Mouse (Mus musculus): ENCODE data around the gene Aamp. TPM values are rescaled to one million over a fixed set of nuclear protein-coding genes. Genes with fewer than 3 reads are reported as not detected.

The Aamp gene
- polyA plus RNA-seq, 1 experiment, result 102 TPM

DNA sequence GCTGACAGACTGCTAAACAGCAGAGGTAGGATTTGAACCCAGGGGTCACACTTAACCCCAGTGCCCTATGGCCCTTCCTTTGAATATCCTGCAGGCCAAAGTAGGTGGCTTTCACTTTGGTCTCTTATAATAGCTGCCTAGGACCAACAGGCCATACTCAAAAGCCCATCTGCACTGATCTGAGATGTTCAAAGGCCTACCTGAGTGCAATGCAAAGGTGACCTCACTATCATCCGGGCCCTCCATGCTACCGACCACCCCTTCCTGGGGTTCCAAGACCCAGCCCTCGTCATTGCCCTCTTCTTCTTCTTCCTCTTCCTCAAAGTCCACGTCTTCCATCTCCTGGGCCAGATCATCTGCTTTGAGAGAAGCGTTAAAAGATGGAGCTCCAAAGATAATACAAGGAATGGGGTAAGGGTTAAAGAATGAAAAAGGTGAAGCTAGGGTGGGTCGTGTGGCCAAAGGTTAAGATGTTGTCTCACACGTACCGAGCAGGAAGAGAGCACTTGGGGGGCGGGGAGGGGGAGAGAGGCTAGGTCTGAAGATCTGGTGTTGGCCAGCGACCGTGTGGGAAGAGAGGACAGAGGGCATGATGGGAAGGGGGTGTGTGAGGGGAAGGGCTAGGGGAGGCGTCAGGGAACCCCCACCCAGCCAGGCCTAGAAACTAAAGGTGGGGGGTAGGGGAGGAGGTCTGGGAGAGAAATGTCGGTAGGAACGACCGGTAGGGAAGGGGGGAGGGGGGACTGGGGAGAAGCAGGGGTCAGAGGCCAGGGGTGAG is 663 bp downstream of the Aamp start:
- H3K36me3 ChIP-seq (ENCODE audit: control insufficient read depth, insufficient read depth, low read length), result peaks cover 25% of the 10 kb centered on the region
- 9% methylated on average over 15 of the region's 15 CpGs for WGBS
- peak overlapping the region; percentile 86 for H3K4me3 ChIP-seq (ENCODE audit: extremely low read depth, insufficient read depth, insufficient read length)
- no peaks in the 10 kb centered on the region for H3K27me3 ChIP-seq (ENCODE audit: control insufficient read depth, insufficient read depth, low read length)
- peaks cover 6% of the 10 kb centered on the region; the same call in 1 of the 2 replicates for H3K4me1 ChIP-seq (ENCODE audit: control insufficient read depth, insufficient read depth, insufficient read length)
- DNase-seq (ENCODE audit: low read depth in 1 of 2, low spot score in 2 of 2), result peak; percentile 18 to 51
- peak overlapping the region; percentile 74 for H3K27ac ChIP-seq (ENCODE audit: insufficient read depth, low read length)
- no peak for TF ChIP-seq CTCF (IDR thresholded peaks at IDR 0.05; ENCODE audit: extremely low read depth, insufficient read depth, insufficient read length, insufficient replicate concordance)
- no peak for TF ChIP-seq POLR2A (IDR thresholded peaks at IDR 0.05; ENCODE audit: low read depth, low read length)

DNA sequence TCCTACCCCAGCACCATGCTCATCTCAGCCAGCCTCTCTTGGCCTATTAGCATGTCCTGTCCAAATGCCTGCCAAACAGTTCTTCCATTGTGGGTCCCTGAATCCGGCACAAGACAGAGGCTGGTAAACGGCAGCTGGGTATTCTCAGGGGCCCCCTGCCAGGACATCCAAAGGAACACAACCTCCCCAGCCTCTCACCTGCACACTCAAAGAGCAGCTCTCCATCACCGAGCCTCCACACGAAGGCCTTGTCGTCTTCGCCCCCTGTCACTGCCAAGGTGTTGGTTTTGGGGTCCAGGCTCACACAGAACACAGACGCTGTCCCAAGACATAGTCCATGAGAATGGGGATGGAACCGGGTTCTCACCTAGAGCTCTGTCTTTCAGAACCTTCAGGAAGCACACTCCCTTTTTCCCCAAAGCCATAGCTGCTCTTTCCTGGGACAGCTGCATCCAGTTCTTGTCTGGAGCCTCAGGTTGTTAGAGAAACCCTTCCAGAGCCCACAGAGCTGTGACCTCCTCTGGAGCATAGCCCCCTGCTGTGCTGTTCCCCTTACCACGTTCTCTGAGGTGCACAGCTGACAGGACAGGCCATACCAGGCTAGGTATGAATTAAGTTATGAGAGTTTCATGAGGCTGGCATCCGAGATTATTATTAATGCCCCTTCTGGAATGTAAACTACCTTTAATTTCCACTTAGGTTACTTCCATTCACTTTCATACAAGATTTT is 1.5 kb downstream of the Aamp start:
- Histone ChIP-seq H3K4me1 (ENCODE audit: control insufficient read depth, insufficient read depth, insufficient read length) (peaks cover 6% of the 10 kb centered on the region; the same call in 1 of the 2 replicates), H3K27me3 (ENCODE audit: control insufficient read depth, insufficient read depth, low read length) (no peaks in the 10 kb centered on the region), H3K27ac (ENCODE audit: insufficient read depth, low read length) (no peak overlapping the region), H3K36me3 (ENCODE audit: control insufficient read depth, insufficient read depth, low read length) (peaks cover 25% of the 10 kb centered on the region), H3K4me3 (ENCODE audit: extremely low read depth, insufficient read depth, insufficient read length) (no peak overlapping the region)
- DNase-seq (ENCODE audit: low read depth in 1 of 2, low spot score in 2 of 2), result no peak
- 93% methylated on average over 10 of the region's 10 CpGs for WGBS
- TF ChIP-seq CTCF (IDR thresholded peaks at IDR 0.05; ENCODE audit: extremely low read depth, insufficient read depth, insufficient read length, insufficient replicate concordance), result no peak
- no peak for TF ChIP-seq POLR2A (IDR thresholded peaks at IDR 0.05; ENCODE audit: low read depth, low read length)

DNA sequence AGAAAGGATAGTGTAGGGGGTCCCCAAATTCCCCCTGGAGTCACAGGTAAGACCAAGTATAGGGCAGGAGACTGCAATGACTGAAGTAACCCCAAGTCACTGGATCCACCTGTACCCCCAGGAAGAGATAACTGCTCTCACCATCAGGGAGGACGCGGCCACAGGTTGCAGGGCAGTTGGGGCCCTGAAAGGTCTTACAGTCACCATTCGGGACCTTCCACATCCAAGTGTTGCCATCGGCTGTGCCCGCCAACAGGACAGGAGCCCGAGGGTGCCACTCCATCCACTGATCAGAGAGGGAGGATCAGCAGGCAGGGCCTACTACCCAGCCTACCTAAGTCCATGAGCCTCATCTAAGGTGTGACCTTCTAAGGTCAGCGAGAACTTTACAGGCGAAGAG is 2.7 kb downstream of the Aamp start:
- no peak for DNase-seq (ENCODE audit: low read depth in 1 of 2, low spot score in 2 of 2)
- Histone ChIP-seq H3K4me1 (ENCODE audit: control insufficient read depth, insufficient read depth, insufficient read length) (peaks cover 6% of the 10 kb centered on the region; the same call in 1 of the 2 replicates), H3K36me3 (ENCODE audit: control insufficient read depth, insufficient read depth, low read length) (peaks cover 25% of the 10 kb centered on the region), H3K4me3 (ENCODE audit: extremely low read depth, insufficient read depth, insufficient read length) (no peak overlapping the region), H3K27ac (ENCODE audit: insufficient read depth, low read length) (no peak overlapping the region), H3K27me3 (ENCODE audit: control insufficient read depth, insufficient read depth, low read length) (no peaks in the 10 kb centered on the region)
- TF ChIP-seq POLR2A (IDR thresholded peaks at IDR 0.05; ENCODE audit: low read depth, low read length) (no peak), CTCF (IDR thresholded peaks at IDR 0.05; ENCODE audit: extremely low read depth, insufficient read depth, insufficient read length, insufficient replicate concordance) (no peak)
- 93% methylated on average over 8 of the region's 8 CpGs for WGBS

DNA sequence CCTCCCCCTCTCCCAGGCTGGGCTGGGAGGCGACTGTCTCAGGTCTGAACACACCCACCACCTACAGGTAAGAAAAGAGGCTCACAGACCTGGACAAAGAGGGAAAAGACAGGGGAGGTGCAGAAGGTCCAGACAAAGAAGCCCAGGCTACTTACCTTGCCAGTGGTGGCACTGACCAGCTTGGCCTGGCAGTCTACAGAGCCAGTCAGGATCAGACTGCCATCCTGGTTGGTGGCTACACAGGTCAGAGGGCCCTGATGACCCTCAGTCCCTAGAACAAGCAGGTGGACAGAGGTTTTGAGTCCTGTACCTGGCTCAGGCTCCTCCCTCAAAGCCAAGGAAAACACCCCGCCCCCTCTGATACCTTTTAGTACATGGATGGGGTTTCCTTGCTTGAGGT is 3.2 kb downstream of the Aamp start:
- DNase-seq (ENCODE audit: low read depth in 1 of 2, low spot score in 2 of 2), result no peak
- no peak overlapping the region for H3K27ac ChIP-seq (ENCODE audit: insufficient read depth, low read length)
- H3K27me3 ChIP-seq (ENCODE audit: control insufficient read depth, insufficient read depth, low read length), result no peaks in the 10 kb centered on the region
- H3K36me3 ChIP-seq (ENCODE audit: control insufficient read depth, insufficient read depth, low read length), result peaks cover 25% of the 10 kb centered on the region
- peaks cover 6% of the 10 kb centered on the region; the same call in 1 of the 2 replicates for H3K4me1 ChIP-seq (ENCODE audit: control insufficient read depth, insufficient read depth, insufficient read length)
- H3K4me3 ChIP-seq (ENCODE audit: extremely low read depth, insufficient read depth, insufficient read length), result no peak overlapping the region
- whole genome bisulfite sequencing, result 92% methylated on average over 2 of the region's 2 CpGs
- TF ChIP-seq POLR2A (IDR thresholded peaks at IDR 0.05; ENCODE audit: low read depth, low read length) (no peak), CTCF (IDR thresholded peaks at IDR 0.05; ENCODE audit: extremely low read depth, insufficient read depth, insufficient read length, insufficient replicate concordance) (no peak)

DNA sequence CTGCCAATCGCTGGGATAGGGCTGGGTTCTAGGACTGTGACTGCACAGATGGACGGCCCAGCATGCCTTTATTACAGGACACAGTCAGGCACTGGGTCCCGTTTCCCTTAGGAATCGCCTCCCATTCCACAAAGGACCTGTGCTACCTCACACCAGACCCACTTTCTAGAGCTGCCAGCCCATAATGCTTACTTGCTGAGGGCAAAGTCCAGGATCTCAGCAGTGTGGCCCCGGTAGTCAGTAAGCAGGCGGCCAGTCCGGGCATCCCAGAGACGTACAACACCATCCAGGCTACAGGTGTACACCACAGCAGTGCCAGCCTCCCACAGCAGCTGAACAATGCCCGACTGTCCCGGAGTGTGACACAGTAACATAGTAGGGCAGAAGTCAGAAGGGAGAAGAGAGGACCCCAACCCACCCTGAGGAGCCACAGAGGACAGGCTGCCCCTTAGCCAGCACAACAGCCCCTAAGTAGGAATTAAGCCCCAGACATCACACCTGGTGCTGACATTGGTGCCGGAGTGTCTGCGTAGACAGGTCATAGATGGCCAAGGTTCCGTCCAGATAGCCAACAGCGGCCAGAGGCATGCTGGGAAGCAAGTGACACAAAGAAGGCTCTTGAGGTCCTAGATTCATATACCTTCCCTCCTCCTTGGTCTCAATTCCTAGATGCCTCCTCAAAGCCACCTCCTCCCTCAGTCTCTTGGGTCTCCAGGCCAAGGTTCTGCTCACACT is 3.8 kb downstream of the Aamp start:
- no peak for DNase-seq (ENCODE audit: low read depth in 1 of 2, low spot score in 2 of 2)
- 95% methylated on average over 14 of the region's 14 CpGs for WGBS
- no peak for TF ChIP-seq CTCF (IDR thresholded peaks at IDR 0.05; ENCODE audit: extremely low read depth, insufficient read depth, insufficient read length, insufficient replicate concordance)
- H3K36me3 ChIP-seq (ENCODE audit: control insufficient read depth, insufficient read depth, low read length), result peaks cover 25% of the 10 kb centered on the region
- peaks cover 6% of the 10 kb centered on the region; the same call in 1 of the 2 replicates for H3K4me1 ChIP-seq (ENCODE audit: control insufficient read depth, insufficient read depth, insufficient read length)
- no peaks in the 10 kb centered on the region for H3K27me3 ChIP-seq (ENCODE audit: control insufficient read depth, insufficient read depth, low read length)
- H3K27ac ChIP-seq (ENCODE audit: insufficient read depth, low read length), result no peak overlapping the region
- H3K4me3 ChIP-seq (ENCODE audit: extremely low read depth, insufficient read depth, insufficient read length), result no peak overlapping the region

DNA sequence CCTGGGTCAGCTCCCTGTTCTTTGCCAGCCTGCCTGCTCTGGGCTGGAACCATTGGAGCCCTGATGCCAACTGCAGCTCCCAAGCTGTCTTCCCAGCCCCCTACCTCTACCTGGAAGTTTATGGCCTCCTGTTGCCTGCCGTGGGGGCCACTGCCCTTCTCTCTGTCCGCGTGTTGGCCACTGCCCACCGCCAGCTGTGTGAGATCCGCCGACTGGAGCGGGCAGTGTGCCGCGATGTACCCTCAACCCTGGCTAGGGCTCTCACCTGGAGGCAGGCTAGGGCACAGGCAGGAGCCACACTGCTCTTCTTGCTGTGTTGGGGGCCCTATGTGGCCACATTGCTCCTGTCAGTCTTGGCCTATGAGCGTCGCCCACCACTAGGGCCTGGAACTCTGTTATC is 5.5 kb downstream of the Aamp start:
- Histone ChIP-seq H3K4me1 (ENCODE audit: control insufficient read depth, insufficient read depth, insufficient read length) (peaks cover 3% of the 10 kb centered on the region; the same call in 1 of the 2 replicates), H3K27ac (ENCODE audit: insufficient read depth, low read length) (no peak overlapping the region), H3K36me3 (ENCODE audit: control insufficient read depth, insufficient read depth, low read length) (peaks cover 25% of the 10 kb centered on the region), H3K27me3 (ENCODE audit: control insufficient read depth, insufficient read depth, low read length) (no peaks in the 10 kb centered on the region), H3K4me3 (ENCODE audit: extremely low read depth, insufficient read depth, insufficient read length) (no peak overlapping the region)
- no peak for TF ChIP-seq POLR2A (IDR thresholded peaks at IDR 0.05; ENCODE audit: low read depth, low read length)
- no peak for TF ChIP-seq CTCF (IDR thresholded peaks at IDR 0.05; ENCODE audit: extremely low read depth, insufficient read depth, insufficient read length, insufficient replicate concordance)
- 93% methylated on average over 11 of the region's 11 CpGs for WGBS
- no peak for DNase-seq (ENCODE audit: low read depth in 1 of 2, low spot score in 2 of 2)
